Mouse (Mus musculus): ENCODE measurements around the gene Tnfrsf11a.
A peak's percentile ranks its signal among the peaks of the same experiment; 100 is the strongest.
"Not testable (repeated sequence)": the region's sequence is repeated elsewhere in the genome, so short reads cannot be mapped to it uniquely, and the experiment has no call there.

Tnfrsf11a gene

GRCm38 (mm10) chr1:105780457-105781364, at the start of gene Tnfrsf11a:
TSS of gene Tnfrsf11a (plus strand) at chr1:105780718.
- peak; percentile 60 to 66 for DNase-seq (ENCODE audit: low spot score in 2 of 2)

GRCm38 (mm10) chr1:105735318-105735717, 45.2 kb upstream of the Tnfrsf11a start:
- DNase-seq (ENCODE audit: low spot score in 2 of 2): no peak

GRCm38 (mm10) chr1:105738334-105738733, 42.2 kb upstream of the Tnfrsf11a start:
- DNase-seq (ENCODE audit: low spot score in 2 of 2): no peak

- DNase-seq (ENCODE audit: low spot score in 2 of 2): no peak
Observed at GRCm38 (mm10) chr1:105739493-105739892, 41.0 kb upstream of the Tnfrsf11a start.

GRCm38 (mm10) chr1:105742481-105742880, 38.0 kb upstream of the Tnfrsf11a start:
- DNase-seq (ENCODE audit: low spot score in 2 of 2): no peak

GRCm38 (mm10) chr1:105746444-105746843, 34.1 kb upstream of the Tnfrsf11a start:
- no peak for DNase-seq (ENCODE audit: low spot score in 2 of 2)

GRCm38 (mm10) chr1:105746858-105747596, 33.5 kb upstream of the Tnfrsf11a start:
- DNase-seq (ENCODE audit: low spot score in 2 of 2): no peak

GRCm38 (mm10) chr1:105748091-105748799, 32.3 kb upstream of the Tnfrsf11a start:
- no peak for DNase-seq (ENCODE audit: low spot score in 2 of 2)

- no peak for DNase-seq (ENCODE audit: low spot score in 2 of 2)
Observed at GRCm38 (mm10) chr1:105752196-105752595, 28.3 kb upstream of the Tnfrsf11a start.

- DNase-seq (ENCODE audit: low spot score in 2 of 2): no peak
Observed at GRCm38 (mm10) chr1:105752944-105753343, 27.6 kb upstream of the Tnfrsf11a start.

- DNase-seq (ENCODE audit: low spot score in 2 of 2): no peak
Observed at GRCm38 (mm10) chr1:105758798-105759197, 21.7 kb upstream of the Tnfrsf11a start.

- DNase-seq (ENCODE audit: low spot score in 2 of 2): no peak
Observed at GRCm38 (mm10) chr1:105759422-105760165, 20.9 kb upstream of the Tnfrsf11a start.

GRCm38 (mm10) chr1:105765586-105765985, 14.9 kb upstream of the Tnfrsf11a start:
- no peak for DNase-seq (ENCODE audit: low spot score in 2 of 2)

- DNase-seq (ENCODE audit: low spot score in 2 of 2): not testable (repeated sequence)
Observed at GRCm38 (mm10) chr1:105766099-105766498, 14.4 kb upstream of the Tnfrsf11a start.

- DNase-seq (ENCODE audit: low spot score in 2 of 2): no peak
Observed at GRCm38 (mm10) chr1:105768397-105768796, 12.1 kb upstream of the Tnfrsf11a start.

GRCm38 (mm10) chr1:105770685-105771084, 9.8 kb upstream of the Tnfrsf11a start:
- DNase-seq (ENCODE audit: low spot score in 2 of 2): no peak

- DNase-seq (ENCODE audit: low spot score in 2 of 2): no peak
Observed at GRCm38 (mm10) chr1:105776426-105776825, 4.1 kb upstream of the Tnfrsf11a start.

- no peak for DNase-seq (ENCODE audit: low spot score in 2 of 2)
Observed at GRCm38 (mm10) chr1:105780079-105780456, 450 bp upstream of the Tnfrsf11a start.

- no peak for DNase-seq (ENCODE audit: low spot score in 2 of 2)
Observed at GRCm38 (mm10) chr1:105781391-105782146, 1.1 kb downstream of the Tnfrsf11a start.

- DNase-seq (ENCODE audit: low spot score in 2 of 2): no peak
Observed at GRCm38 (mm10) chr1:105784257-105785016, 3.9 kb downstream of the Tnfrsf11a start.
